Mouse (Mus musculus) midbrain, postnatal 0 days (tissue): Measurements from ENCODE around the gene Smim5. TPM values are rescaled to one million over a fixed set of nuclear protein-coding genes. Genes with fewer than 3 reads are reported as not detected.

ENCODE experiments used
- ATAC-seq: fragments of 200-750 bp; cut with Nextera tagmentation; 2 replicates; pipeline ENCODE4 v1.8.0; 2017; ENCODE audit warnings: moderate number of reproducible peaks, mild to moderate bottlenecking, moderate TSS enrichment, moderate library complexity; ENCODE audit not compliant: low FRiP score
- DNase-seq: peaks from one replicate; pipeline ENCODE4 v3.0.0-alpha.2; 2015; ENCODE audit warnings: low spot score
- H3K27ac ChIP-seq: fragments of 300-500 bp; sonication (generic); 2 replicates; pipeline ENCODE4 v1.5.1; 2014; ENCODE audit warnings: low read depth, mild to moderate bottlenecking, low read length, mixed read lengths
- H3K27me3 ChIP-seq: fragments of 300-500 bp; sonication (generic); 2 replicates; pipeline ENCODE4 v1.6.1; 2014; ENCODE audit warnings: low read length, control low read depth, mixed read lengths; ENCODE audit not compliant: insufficient read depth
- H3K36me3 ChIP-seq: fragments of 300-500 bp; sonication (generic); 2 replicates; pipeline ENCODE4 v1.6.1; 2014; ENCODE audit warnings: low read length, control low read depth, mixed read lengths; ENCODE audit not compliant: insufficient read depth
- H3K4me1 ChIP-seq: fragments of 300-500 bp; sonication (generic); 2 replicates; pipeline ENCODE4 v1.6.1; 2014; ENCODE audit warnings: mild to moderate bottlenecking, control low read depth, antibody characterized with exemption, low read length, mixed read lengths; ENCODE audit not compliant: insufficient read depth
- H3K4me2 ChIP-seq: fragments of 300-500 bp; sonication (generic); 2 replicates; pipeline ENCODE4 v1.6.1; 2014; ENCODE audit warnings: low read depth, mild to moderate bottlenecking, low read length, mixed read lengths; ENCODE audit not compliant: poor library complexity, severe bottlenecking
- H3K4me3 ChIP-seq: fragments of 300-500 bp; sonication (generic); 2 replicates; pipeline ENCODE4 v1.5.1; 2014; ENCODE audit warnings: low read depth, mild to moderate bottlenecking, low read length, moderate library complexity
- H3K9ac ChIP-seq: fragments of 300-500 bp; sonication (generic); replicated peaks from 2 replicates; pipeline ENCODE4 v1.6.1; 2014; ENCODE audit warnings: mild to moderate bottlenecking, low read length, moderate library complexity, mixed read lengths; ENCODE audit not compliant: poor library complexity, severe bottlenecking
- H3K9me3 ChIP-seq: fragments of 300-500 bp; sonication (generic); 2 replicates; pipeline ENCODE4 v1.6.1; 2016; ENCODE audit warnings: low read length, control low read depth
- CTCF ChIP-seq: IDR thresholded peaks from 2 replicates; pipeline ENCODE4 v1.5.1; 2016; ENCODE audit warnings: antibody characterized with exemption, mild to moderate bottlenecking
- WGBS: fragments of 180-500 bp; shearing (Covaris S2); extraction: QIAGEN DNeasy Blood & Tissue Kit; methylation state at CpG from one replicate; pipeline ENCODE4 v1.1.7; 2014; 5-methylcytosine and 5-hydroxymethylcytosine counted together
- polyA plus RNA-seq: library from polyadenylated mRNA; unstranded; fragments of >200 nt; fragmentation: Nextera tagmentation; extraction: Ambion mirVana; gene quantifications from 2 replicates; pipeline ENCODE4 v1.2.1, GENCODE M21; 2015
- total RNA-seq: library from RNA; depleted of rRNA; stranded (reverse); fragments of >200 nt; gene quantifications from 2 replicates; pipeline ENCODE4 v1.2.3, GENCODE M21; 2014

Gene Smim5
- total and polyA plus RNA-seq, 2 experiments from 2014 or later, result 1.5 TPM; not detected in 1

- Histone ChIP-seq H3K4me2 (no peak overlapping the region), H3K4me3 (no peak overlapping the region), H3K9ac (no peak overlapping the region), H3K27me3 (no peaks in the 10 kb centered on the region), H3K4me1 (no peaks in the 10 kb centered on the region), H3K27ac (no peak overlapping the region), H3K9me3 (no peaks in the 10 kb centered on the region), H3K36me3 (peaks cover 21% of the 10 kb centered on the region)
- DNase-seq (no peak), ATAC-seq (no peak)
- TF ChIP-seq CTCF, result no peak
- WGBS, result 98% methylated on average over 5 of the region's 5 CpGs
Observed at GRCm38 (mm10) chr11:115911134-115911561, 11.4 kb downstream of the Smim5 start.

- Histone ChIP-seq H3K9me3 (no peaks in the 10 kb centered on the region), H3K27me3 (no peaks in the 10 kb centered on the region), H3K4me3 (no peak within 1 kb of the TSS), H3K4me2 (no peak within 1 kb of the TSS), H3K36me3 (peaks cover 26% of the 10 kb centered on the region), H3K27ac (no peak within 1 kb of the TSS), H3K9ac (no peak within 1 kb of the TSS), H3K4me1 (no peaks in the 10 kb centered on the region)
- TF ChIP-seq CTCF, result no peak
- no peak for ATAC-seq
- no peak for DNase-seq
- WGBS, result 87% methylated on average over 11 of the region's 11 CpGs
Observed at GRCm38 (mm10) chr11:115911632-115912376, 12.0 kb downstream of the Smim5 start, which contains the start of gene Smim6. Gene Smim6 (plus strand): TSS chr11:115912017.

- Histone ChIP-seq H3K9me3 (no peaks in the 10 kb centered on the region), H3K36me3 (peaks cover 31% of the 10 kb centered on the region), H3K4me1 (no peaks in the 10 kb centered on the region), H3K27ac (no peak overlapping the region), H3K9ac (no peak overlapping the region), H3K27me3 (no peaks in the 10 kb centered on the region), H3K4me2 (no peak overlapping the region), H3K4me3 (no peak overlapping the region)
- no peak for TF ChIP-seq CTCF
- DNase-seq (no peak), ATAC-seq (no peak)
- WGBS, result 90% methylated on average over 4 of the region's 4 CpGs
Observed at GRCm38 (mm10) chr11:115916579-115916978, 16.8 kb downstream of the Smim5 start.

GRCm38 (mm10) chr11:115918637-115919036, 18.9 kb downstream of the Smim5 start:
- H3K9me3 ChIP-seq, result no peaks in the 10 kb centered on the region
- no peak overlapping the region for H3K4me2 ChIP-seq
- no peak overlapping the region for H3K27ac ChIP-seq
- peaks cover 20% of the 10 kb centered on the region for H3K36me3 ChIP-seq
- no peak overlapping the region for H3K4me3 ChIP-seq
- no peak for TF ChIP-seq CTCF
- ATAC-seq (no peak), DNase-seq (no peak)
- no peaks in the 10 kb centered on the region for H3K27me3 ChIP-seq
- H3K4me1 ChIP-seq, result no peaks in the 10 kb centered on the region
- no peak overlapping the region for H3K9ac ChIP-seq
- WGBS, result 89% methylated on average over 5 of the region's 5 CpGs

GRCm38 (mm10) chr11:115919073-115919472, 19.3 kb downstream of the Smim5 start:
- Histone ChIP-seq H3K27me3 (no peaks in the 10 kb centered on the region), H3K4me3 (no peak overlapping the region), H3K27ac (no peak overlapping the region), H3K4me2 (no peak overlapping the region), H3K9me3 (no peaks in the 10 kb centered on the region), H3K4me1 (no peaks in the 10 kb centered on the region), H3K36me3 (peaks cover 23% of the 10 kb centered on the region), H3K9ac (no peak overlapping the region)
- no peak for DNase-seq
- no peak for TF ChIP-seq CTCF
- ATAC-seq, result no peak
- 93% methylated on average over 5 of the region's 5 CpGs for WGBS

GRCm38 (mm10) chr11:115920110-115920818, 20.5 kb downstream of the Smim5 start:
- no peak overlapping the region for H3K4me2 ChIP-seq
- peaks cover 23% of the 10 kb centered on the region for H3K36me3 ChIP-seq
- no peaks in the 10 kb centered on the region for H3K4me1 ChIP-seq
- H3K4me3 ChIP-seq, result no peak overlapping the region
- 40% methylated on average over 6 of the region's 6 CpGs for WGBS
- H3K27ac ChIP-seq, result no peak overlapping the region
- peak; percentile 75 for TF ChIP-seq CTCF
- H3K9ac ChIP-seq, result no peak overlapping the region
- DNase-seq (peak; percentile 72), ATAC-seq (no peak)
- H3K27me3 ChIP-seq, result no peaks in the 10 kb centered on the region
- H3K9me3 ChIP-seq, result no peaks in the 10 kb centered on the region
